Mouse (Mus musculus): Measurements from ENCODE around the gene Fam168b. TPM values are rescaled to one million over a fixed set of nuclear protein-coding genes. Genes with fewer than 3 reads are reported as not detected.

The Fam168b gene
- total RNA-seq, 2 experiments from 2014 or later = 13.0 to 21.2 TPM

- no peak for ATAC-seq (replicated peaks; ENCODE audit: low FRiP score, poor library complexity, severe bottlenecking)
Measured at GRCm38 (mm10) chr1:34821411-34821810, 21.5 kb downstream of the Fam168b start.

DNA sequence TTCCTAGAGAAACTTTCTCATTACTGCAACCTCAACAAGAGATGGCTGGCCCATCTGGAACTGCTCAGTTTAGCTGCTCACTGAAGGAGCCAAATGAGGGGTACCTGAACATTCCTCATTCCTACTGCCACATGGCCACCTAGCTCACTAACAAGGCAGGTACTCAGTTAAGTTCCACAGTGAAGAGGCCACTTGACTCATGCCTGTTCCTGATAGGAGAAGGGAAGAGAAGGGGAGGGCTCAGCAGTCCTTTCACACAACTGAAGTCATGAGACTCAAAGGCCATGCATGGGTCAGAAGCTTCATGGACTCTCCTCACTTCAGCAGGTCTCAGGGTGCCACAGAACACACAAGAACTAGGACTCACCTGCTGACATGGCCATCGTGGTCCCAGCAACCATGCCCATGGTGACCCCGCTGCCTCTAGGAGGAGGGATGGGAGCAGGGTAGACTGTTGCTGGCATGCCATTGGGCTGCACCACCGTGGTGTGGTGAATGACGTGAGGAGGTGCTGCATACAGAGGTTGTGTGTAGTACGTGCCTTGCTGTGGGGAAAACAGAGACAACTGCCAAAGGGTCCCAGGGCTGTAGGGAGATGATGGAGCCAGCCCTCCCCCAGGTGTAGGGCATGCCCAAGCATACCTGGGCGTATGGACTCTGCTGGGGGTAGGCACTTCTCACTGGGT is 23.5 kb downstream of the Fam168b start:
- ATAC-seq (replicated peaks; ENCODE audit: low FRiP score, poor library complexity, severe bottlenecking) = no peak

GRCm38 (mm10) chr1:34815843-34816242 is 27.0 kb downstream of the Fam168b start:
- ATAC-seq (replicated peaks; ENCODE audit: low FRiP score, poor library complexity, severe bottlenecking) = no peak

DNA sequence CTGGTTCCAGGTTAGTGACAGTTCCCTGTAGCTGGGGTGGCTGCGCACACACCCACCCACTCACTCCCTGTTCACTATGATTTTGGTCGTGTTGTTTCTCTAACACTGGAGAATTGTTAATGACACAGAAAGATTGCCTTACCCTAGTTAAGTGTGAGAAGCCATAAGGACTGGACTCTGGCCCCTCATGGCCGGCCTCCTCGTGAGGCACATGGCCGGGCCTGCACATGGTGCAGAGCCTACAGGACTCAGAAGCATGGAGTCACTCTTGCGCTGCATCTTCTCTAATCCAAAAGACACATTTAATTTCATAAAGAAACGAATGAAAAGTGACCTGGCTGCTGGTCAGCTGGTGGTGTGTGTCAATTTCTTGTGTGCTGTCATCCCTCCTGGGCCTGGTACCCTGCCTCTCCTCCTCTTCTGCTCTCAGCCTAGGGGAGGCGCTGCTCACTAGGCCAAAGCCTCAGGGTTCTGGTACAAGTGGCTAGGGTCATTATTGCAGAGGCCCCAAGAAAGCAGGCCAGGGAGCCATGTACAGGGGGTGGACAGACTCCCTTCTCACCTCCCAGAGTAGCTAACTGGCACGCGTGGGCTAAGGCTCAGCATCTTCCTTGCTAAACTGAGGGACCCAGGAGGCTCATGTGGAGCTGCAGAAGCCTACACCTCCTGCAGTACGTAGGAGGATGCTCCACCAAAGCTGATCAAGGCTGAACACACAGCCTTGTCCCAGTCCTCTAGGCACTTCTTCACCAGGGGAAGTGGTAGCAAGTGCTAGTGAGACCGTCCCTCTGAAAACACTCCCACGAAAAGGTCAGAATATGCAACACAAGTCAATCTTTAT is 30.2 kb downstream of the Fam168b start:
- ATAC-seq (replicated peaks; ENCODE audit: low FRiP score, poor library complexity, severe bottlenecking) = no peak

- no peak for ATAC-seq (replicated peaks; ENCODE audit: low FRiP score, poor library complexity, severe bottlenecking)
Measured at GRCm38 (mm10) chr1:34811581-34811980, 31.3 kb downstream of the Fam168b start.

- no peak for ATAC-seq (replicated peaks; ENCODE audit: low FRiP score, poor library complexity, severe bottlenecking)
Measured at GRCm38 (mm10) chr1:34811035-34811434, 31.8 kb downstream of the Fam168b start.

DNA sequence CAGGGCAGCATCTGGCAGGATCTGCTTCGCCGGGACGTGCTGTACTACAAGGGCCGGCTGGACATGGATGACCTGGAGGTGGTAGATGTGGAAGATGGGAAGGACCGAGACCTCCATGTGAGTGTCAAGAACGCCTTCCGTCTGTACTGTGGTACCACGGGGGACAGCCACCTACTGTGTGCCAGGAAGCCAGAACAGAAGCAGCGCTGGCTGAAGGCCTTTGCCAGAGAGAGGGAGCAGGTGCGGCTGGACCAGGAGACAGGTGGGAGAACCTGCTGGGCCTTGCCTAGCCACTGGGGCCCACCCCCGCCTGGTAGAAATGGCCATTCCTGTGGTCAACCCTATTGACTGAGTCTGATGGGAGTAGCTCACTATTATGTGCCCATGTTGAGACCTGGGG is 32.6 kb downstream of the Fam168b start:
- no peak for ATAC-seq (replicated peaks; ENCODE audit: low FRiP score, poor library complexity, severe bottlenecking)

DNA sequence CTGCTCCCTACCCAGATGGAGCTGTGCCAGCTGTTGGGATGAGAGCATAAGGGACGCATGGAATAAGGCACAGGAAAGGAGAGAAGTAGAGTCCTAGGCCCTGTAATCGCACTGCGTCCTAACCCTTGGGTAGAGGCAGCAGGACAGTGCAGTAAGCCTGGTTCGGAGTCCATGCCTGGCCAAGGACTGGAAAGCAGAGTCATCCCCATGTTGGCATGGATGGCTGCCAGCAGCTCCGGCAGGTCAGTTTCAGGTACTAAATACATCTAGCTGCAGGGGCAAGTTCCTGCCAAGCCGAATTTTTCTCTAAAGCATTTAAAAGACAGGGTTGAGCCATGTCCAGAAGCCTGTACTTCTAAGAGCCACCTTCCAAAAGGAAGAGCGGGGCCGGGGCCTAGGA is 34.4 kb downstream of the Fam168b start:
- ATAC-seq (replicated peaks; ENCODE audit: low FRiP score, poor library complexity, severe bottlenecking) = no peak

GRCm38 (mm10) chr1:34805931-34806520 is 36.8 kb downstream of the Fam168b start:
- no peak for ATAC-seq (replicated peaks; ENCODE audit: low FRiP score, poor library complexity, severe bottlenecking)

- no peak for ATAC-seq (replicated peaks; ENCODE audit: low FRiP score, poor library complexity, severe bottlenecking)
Measured at GRCm38 (mm10) chr1:34804863-34805262, 38.0 kb downstream of the Fam168b start.

DNA sequence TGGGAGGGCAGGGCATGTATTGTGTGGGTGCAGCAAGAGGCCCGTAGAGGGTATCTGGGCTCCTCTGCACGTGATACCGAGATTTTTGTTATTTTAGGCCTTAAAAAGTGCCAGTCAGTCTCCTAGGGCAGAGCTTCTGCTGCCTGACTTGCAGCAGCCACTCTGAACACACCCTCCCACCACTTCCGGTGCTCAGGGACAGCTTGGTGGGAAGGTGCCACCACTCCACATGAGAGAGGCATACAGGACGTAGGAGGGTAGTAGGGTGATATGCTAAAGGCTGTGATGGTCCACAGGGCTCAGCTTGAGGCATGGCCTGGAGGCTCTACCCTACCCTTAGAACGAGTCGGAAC is 40.6 kb downstream of the Fam168b start:
- no peak for ATAC-seq (replicated peaks; ENCODE audit: low FRiP score, poor library complexity, severe bottlenecking)

DNA sequence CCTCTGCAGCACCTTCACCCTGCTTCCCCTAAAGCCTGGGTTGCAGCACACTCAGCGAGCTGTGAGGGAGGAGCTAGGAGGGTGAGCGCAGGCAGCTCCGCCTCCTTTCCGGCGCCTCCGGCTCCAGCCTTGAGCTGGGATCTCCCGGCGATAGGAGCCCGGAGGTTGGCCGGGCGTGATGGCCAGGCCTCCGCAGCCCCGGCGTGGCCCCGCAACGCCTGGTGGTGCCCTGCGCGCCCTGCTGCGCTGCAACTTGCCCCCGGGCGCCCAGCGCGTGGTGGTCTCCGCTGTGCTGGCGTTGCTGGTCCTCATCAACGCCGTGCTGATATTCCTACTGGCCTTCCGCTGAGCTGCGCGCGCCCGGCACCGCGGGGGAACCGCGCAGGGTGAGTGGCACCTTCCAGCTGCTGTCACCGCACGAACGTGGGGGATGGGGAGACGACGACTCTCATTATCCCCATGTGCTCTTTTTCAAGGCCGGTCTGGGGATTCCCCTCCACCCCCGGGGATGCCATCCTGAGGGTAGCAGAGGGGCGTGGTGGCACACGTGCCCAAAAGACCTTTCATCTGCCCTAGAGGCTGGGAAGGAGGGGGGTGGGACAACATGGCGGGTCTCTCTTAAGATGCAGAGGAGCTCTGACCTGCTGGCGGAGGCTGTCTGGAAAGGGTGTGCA is 41.1 kb downstream of the Fam168b start:
- no peak for ATAC-seq (replicated peaks; ENCODE audit: low FRiP score, poor library complexity, severe bottlenecking)

DNA sequence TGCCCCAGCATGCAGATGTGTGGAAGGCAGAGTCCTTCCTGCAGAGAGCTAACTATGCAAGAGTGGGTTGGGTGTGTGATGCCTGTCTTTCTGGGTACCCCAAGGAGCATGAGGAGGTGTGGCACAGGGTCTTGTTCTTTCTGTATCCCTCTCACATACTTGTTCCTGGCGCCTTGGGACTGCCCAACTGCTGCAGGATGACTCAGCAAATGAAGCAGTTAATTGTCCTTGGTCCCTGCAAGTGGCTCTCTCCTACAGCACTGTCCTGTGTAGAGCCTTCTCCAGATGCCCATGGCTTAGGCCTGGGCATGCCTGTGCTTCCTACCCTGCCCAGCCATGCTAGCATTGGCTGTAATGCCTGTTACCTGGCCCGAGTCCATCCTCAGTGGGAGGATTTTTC is 43.7 kb downstream of the Fam168b start:
- no peak for ATAC-seq (replicated peaks; ENCODE audit: low FRiP score, poor library complexity, severe bottlenecking)

- ATAC-seq (replicated peaks; ENCODE audit: low FRiP score, poor library complexity, severe bottlenecking) = no peak
Measured at GRCm38 (mm10) chr1:34793304-34794300, 49.3 kb downstream of the Fam168b start.

- ATAC-seq (replicated peaks; ENCODE audit: low FRiP score, poor library complexity, severe bottlenecking) = no peak
Measured at GRCm38 (mm10) chr1:34783538-34784161, 59.2 kb downstream of the Fam168b start.

DNA sequence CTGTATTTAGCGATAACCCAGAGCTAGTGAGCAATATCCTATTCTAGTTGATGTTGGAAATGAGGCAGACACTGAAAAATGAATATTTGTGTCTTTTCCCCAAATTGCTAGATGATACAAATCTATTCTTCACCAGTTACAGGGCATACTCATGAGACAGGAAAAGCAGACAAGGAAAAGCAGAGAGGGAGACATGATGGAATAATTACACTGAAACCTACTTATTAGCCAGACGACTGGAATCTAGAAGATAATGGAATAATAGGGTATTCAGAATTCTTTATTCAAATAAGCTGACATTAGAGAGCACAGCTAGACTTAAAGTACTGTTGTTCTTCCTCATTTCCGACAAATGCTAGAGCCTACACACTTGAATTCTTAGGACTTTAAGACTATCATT is 67.0 kb downstream of the Fam168b start:
- ATAC-seq (replicated peaks; ENCODE audit: low FRiP score, poor library complexity, severe bottlenecking) = no peak

DNA sequence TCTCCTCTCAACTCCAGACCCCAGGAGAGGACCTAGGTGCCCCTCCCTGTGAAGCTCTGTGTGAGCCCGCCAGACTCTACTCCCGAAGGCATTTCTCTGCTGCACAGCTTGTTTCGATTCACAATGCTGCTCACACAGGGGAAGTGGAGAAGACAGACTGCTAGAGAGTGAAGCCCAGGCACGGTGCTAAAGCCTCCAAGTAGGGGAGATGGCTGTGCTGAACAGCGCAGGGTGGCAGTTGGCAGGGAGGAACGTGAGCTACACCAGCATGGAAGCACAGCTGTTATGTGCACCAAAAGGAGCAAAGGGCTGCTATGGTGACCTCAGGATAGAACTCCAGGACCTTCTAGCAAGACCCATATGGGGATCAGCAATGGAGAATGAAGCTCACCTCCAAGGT is 74.0 kb downstream of the Fam168b start:
- ATAC-seq (replicated peaks; ENCODE audit: low FRiP score, poor library complexity, severe bottlenecking) = no peak

DNA sequence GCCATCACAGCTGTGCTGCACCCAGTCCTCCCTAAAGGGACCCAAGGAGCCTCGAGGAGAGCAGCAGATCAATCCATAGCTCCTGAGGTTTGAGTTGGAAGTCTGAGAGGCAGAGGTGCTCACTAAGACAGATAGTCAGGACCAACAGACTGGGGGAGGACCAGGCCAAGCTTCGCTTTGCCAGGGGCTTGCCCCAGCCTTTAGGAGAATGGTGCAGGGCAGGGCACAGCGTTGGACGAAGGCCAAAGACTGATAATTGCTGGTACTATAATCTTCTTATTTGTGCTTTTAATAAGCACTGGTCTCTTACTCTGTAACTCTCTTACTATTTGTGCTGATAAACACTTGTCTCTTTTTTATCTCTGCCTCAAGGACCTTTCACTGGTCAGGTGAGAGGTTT is 75.0 kb downstream of the Fam168b start:
- ATAC-seq (replicated peaks; ENCODE audit: low FRiP score, poor library complexity, severe bottlenecking) = no peak

DNA sequence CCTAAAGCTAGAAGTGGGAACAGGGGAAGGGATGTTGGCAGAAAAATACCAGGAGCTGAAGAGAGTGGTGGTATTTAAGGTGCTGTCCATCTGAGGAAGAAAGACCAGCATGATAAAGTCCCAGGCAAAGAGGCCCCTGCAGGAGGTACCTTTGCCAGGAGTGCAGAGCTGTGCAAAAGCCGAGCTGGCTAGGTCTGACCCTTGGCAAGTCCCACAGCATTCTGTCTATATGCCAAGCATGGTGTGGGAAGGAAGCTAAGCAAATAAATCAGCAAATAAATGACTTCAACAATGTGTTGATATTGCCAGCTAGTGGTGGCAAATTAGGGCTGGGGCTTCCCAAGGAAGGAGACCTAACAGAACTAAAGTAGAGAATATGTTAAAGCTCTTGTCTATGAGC is 76.0 kb downstream of the Fam168b start:
- ATAC-seq (replicated peaks; ENCODE audit: low FRiP score, poor library complexity, severe bottlenecking) = no peak
